Mouse (Mus musculus) hindbrain, embryonic 11.5 days (tissue): ENCODE results near the gene Dag1. TPM values are rescaled to one million over a fixed set of nuclear protein-coding genes. Genes with fewer than 3 reads are reported as not detected.

Source experiments
- ATAC-seq: fragments of 200-750 bp; cut with Nextera tagmentation; 2 replicates; pipeline ENCODE4 v1.8.0; 2017; ENCODE audit warnings: mild to moderate bottlenecking, moderate TSS enrichment, moderate library complexity; ENCODE audit not compliant: low FRiP score
- DNase-seq: peaks from one replicate; pipeline ENCODE4 v3.0.0-alpha.2; 2015; ENCODE audit warnings: low spot score
- H3K27ac ChIP-seq: fragments of 300-500 bp; sonication (generic); 2 replicates; pipeline ENCODE4 v1.5.1; 2014; ENCODE audit warnings: mild to moderate bottlenecking, low read depth, low read length
- H3K27me3 ChIP-seq: fragments of 300-500 bp; sonication (generic); 2 replicates; pipeline ENCODE4 v1.6.1; 2014; ENCODE audit warnings: mild to moderate bottlenecking, low read length, moderate library complexity, mixed read lengths; ENCODE audit not compliant: control insufficient read depth, insufficient read depth
- H3K36me3 ChIP-seq: fragments of 300-500 bp; sonication (generic); 2 replicates; pipeline ENCODE4 v1.6.1; 2014; ENCODE audit warnings: mild to moderate bottlenecking, low read length, moderate library complexity, mixed read lengths; ENCODE audit not compliant: control insufficient read depth, insufficient read depth
- H3K4me1 ChIP-seq: fragments of 300-500 bp; sonication (generic); replicated peaks from 2 replicates; pipeline ENCODE4 v1.6.1; 2014; ENCODE audit warnings: low read length, mixed read lengths; ENCODE audit not compliant: control insufficient read depth, insufficient read depth
- H3K4me2 ChIP-seq: fragments of 300-500 bp; sonication (generic); replicated peaks from 2 replicates; pipeline ENCODE4 v1.6.1; 2014; ENCODE audit warnings: mild to moderate bottlenecking, low read depth, low read length
- H3K4me3 ChIP-seq: fragments of 300-500 bp; sonication (generic); 2 replicates; pipeline ENCODE4 v1.5.1; 2014; ENCODE audit warnings: low read depth, low read length
- H3K9ac ChIP-seq: fragments of 300-500 bp; sonication (generic); 2 replicates; pipeline ENCODE4 v1.6.1; 2014; ENCODE audit warnings: low read depth, low read length
- H3K9me3 ChIP-seq: fragments of 300-500 bp; sonication (generic); 2 replicates; pipeline ENCODE4 v1.6.1; 2016; ENCODE audit warnings: low read length; ENCODE audit not compliant: control insufficient read depth
- WGBS: fragments of 180-500 bp; shearing (Covaris S2); extraction: QIAGEN DNeasy Blood & Tissue Kit; methylation state at CpG from one replicate; pipeline ENCODE4 v1.1.7; 2014; 5-methylcytosine and 5-hydroxymethylcytosine counted together
- polyA plus RNA-seq: library from polyadenylated mRNA; unstranded; fragments of >200 nt; fragmentation: Nextera tagmentation; extraction: Ambion mirVana; gene quantifications from 2 replicates; pipeline ENCODE4 v1.2.1, GENCODE M21; 2014

The Dag1 gene
- polyA plus RNA-seq, 1 experiment from 2014 or later, result 51.0 TPM

- WGBS, result 74% methylated on average over 2 of the region's 2 CpGs
- no peak for ATAC-seq
Measured at GRCm38 (mm10) chr9:108225166-108225565, 38.6 kb downstream of the Dag1 start.

GRCm38 (mm10) chr9:108223633-108224032, 40.1 kb downstream of the Dag1 start:
- Histone ChIP-seq H3K9me3 (no peaks in the 10 kb centered on the region), H3K27me3 (no peaks in the 10 kb centered on the region), H3K36me3 (no peaks in the 10 kb centered on the region), H3K27ac (no peak overlapping the region), H3K4me2 (no peak overlapping the region), H3K4me1 (no peaks in the 10 kb centered on the region; the same call in 1 of the 2 replicates), H3K9ac (no peak overlapping the region), H3K4me3 (no peak overlapping the region)
- ATAC-seq (no peak), DNase-seq (no peak)
- WGBS, result 88% methylated on average over 1 of the region's 1 CpGs

More at GRCm38 (mm10) chr9:108225166-108225565, 38.6 kb downstream of the Dag1 start:
- H3K9me3 ChIP-seq, result no peaks in the 10 kb centered on the region
- H3K9ac ChIP-seq, result no peak overlapping the region
- DNase-seq, result no peak
- H3K4me2 ChIP-seq, result no peak overlapping the region
- no peaks in the 10 kb centered on the region for H3K36me3 ChIP-seq
- no peak overlapping the region for H3K27ac ChIP-seq
- no peaks in the 10 kb centered on the region for H3K27me3 ChIP-seq
- no peaks in the 10 kb centered on the region; the same call in 1 of the 2 replicates for H3K4me1 ChIP-seq
- no peak overlapping the region for H3K4me3 ChIP-seq

GRCm38 (mm10) chr9:108221566-108221965, 42.2 kb downstream of the Dag1 start:
- Histone ChIP-seq H3K27ac (no peak overlapping the region), H3K36me3 (no peaks in the 10 kb centered on the region), H3K4me2 (no peak overlapping the region), H3K4me1 (no peaks in the 10 kb centered on the region), H3K27me3 (no peaks in the 10 kb centered on the region), H3K9ac (no peak overlapping the region), H3K9me3 (no peaks in the 10 kb centered on the region), H3K4me3 (no peak overlapping the region)
- WGBS, result 94% methylated on average over 3 of the region's 3 CpGs
- ATAC-seq (no peak), DNase-seq (no peak)

GRCm38 (mm10) chr9:108220380-108220774, 43.4 kb downstream of the Dag1 start:
- DNase-seq, result no peak
- H3K27ac ChIP-seq, result no peak overlapping the region
- no peaks in the 10 kb centered on the region for H3K9me3 ChIP-seq
- no peaks in the 10 kb centered on the region for H3K27me3 ChIP-seq
- ATAC-seq, result no peak
- 89% methylated on average over 1 of the region's 1 CpGs for WGBS
- no peaks in the 10 kb centered on the region for H3K4me1 ChIP-seq
- H3K4me3 ChIP-seq, result no peak overlapping the region
- H3K9ac ChIP-seq, result no peak overlapping the region
- H3K4me2 ChIP-seq, result no peak overlapping the region
- peaks cover under 1% of the 10 kb centered on the region; the same call in 1 of the 2 replicates for H3K36me3 ChIP-seq

GRCm38 (mm10) chr9:108219766-108220379, 43.9 kb downstream of the Dag1 start:
- H3K4me2 ChIP-seq, result no peak overlapping the region
- peaks cover 4% of the 10 kb centered on the region; the same call in 1 of the 2 replicates for H3K36me3 ChIP-seq
- H3K4me1 ChIP-seq, result no peaks in the 10 kb centered on the region
- H3K27me3 ChIP-seq, result no peaks in the 10 kb centered on the region
- no peaks in the 10 kb centered on the region for H3K9me3 ChIP-seq
- H3K4me3 ChIP-seq, result no peak overlapping the region
- DNase-seq (no peak), ATAC-seq (no peak)
- no peak overlapping the region for H3K27ac ChIP-seq
- no peak overlapping the region for H3K9ac ChIP-seq
- WGBS, result 91% methylated on average over 12 of the region's 12 CpGs

GRCm38 (mm10) chr9:108217936-108218543, 45.7 kb downstream of the Dag1 start:
- WGBS, result 78% methylated on average over 11 of the region's 11 CpGs
- ATAC-seq, result no peak
- Histone ChIP-seq H3K9me3 (no peaks in the 10 kb centered on the region), H3K27me3 (no peaks in the 10 kb centered on the region), H3K4me3 (no peak overlapping the region), H3K9ac (no peak overlapping the region), H3K4me1 (peaks cover 6% of the 10 kb centered on the region; the same call in 1 of the 2 replicates), H3K27ac (no peak overlapping the region), H3K36me3 (peaks cover 4% of the 10 kb centered on the region; the same call in 1 of the 2 replicates), H3K4me2 (no peak overlapping the region)
- no peak for DNase-seq

GRCm38 (mm10) chr9:108217406-108217805, 46.4 kb downstream of the Dag1 start:
- DNase-seq (no peak), ATAC-seq (no peak)
- Histone ChIP-seq H3K4me1 (peaks cover 8% of the 10 kb centered on the region; the same call in 1 of the 2 replicates), H3K9ac (no peak overlapping the region), H3K9me3 (no peaks in the 10 kb centered on the region), H3K4me3 (no peak overlapping the region), H3K27me3 (no peaks in the 10 kb centered on the region), H3K27ac (no peak overlapping the region), H3K4me2 (no peak overlapping the region), H3K36me3 (peaks cover 4% of the 10 kb centered on the region; the same call in 1 of the 2 replicates)
- WGBS, result 99% methylated on average over 3 of the region's 3 CpGs

- no peaks in the 10 kb centered on the region for H3K27me3 ChIP-seq
- no peak overlapping the region; the same call in 1 of the 2 replicates for H3K4me2 ChIP-seq
- H3K36me3 ChIP-seq, result peaks cover 13% of the 10 kb centered on the region
- H3K4me3 ChIP-seq, result no peak overlapping the region
- ATAC-seq (peak; percentile 91), DNase-seq (peak; percentile 69)
- H3K27ac ChIP-seq, result peak overlapping the region; percentile 86
- peak overlapping the region; percentile 35; the same call in 1 of the 2 replicates for H3K9ac ChIP-seq
- H3K4me1 ChIP-seq, result peaks cover 8% of the 10 kb centered on the region; the same call in 1 of the 2 replicates
- H3K9me3 ChIP-seq, result no peaks in the 10 kb centered on the region
- 23% methylated on average over 7 of the region's 7 CpGs for WGBS
Measured at GRCm38 (mm10) chr9:108213105-108213504, 50.7 kb downstream of the Dag1 start.

GRCm38 (mm10) chr9:108212426-108212825, 51.3 kb downstream of the Dag1 start:
- Histone ChIP-seq H3K4me3 (no peak overlapping the region), H3K27ac (peak overlapping the region; percentile 86; the same call in 1 of the 2 replicates), H3K36me3 (peaks cover 19% of the 10 kb centered on the region), H3K9me3 (no peaks in the 10 kb centered on the region), H3K4me2 (no peak overlapping the region), H3K27me3 (no peaks in the 10 kb centered on the region), H3K9ac (no peak overlapping the region), H3K4me1 (peaks cover 8% of the 10 kb centered on the region; the same call in 1 of the 2 replicates)
- 76% methylated on average over 2 of the region's 2 CpGs for WGBS
- DNase-seq (no peak), ATAC-seq (no peak)
